Mouse (Mus musculus): ENCODE data around the gene Elk3.

DNA sequence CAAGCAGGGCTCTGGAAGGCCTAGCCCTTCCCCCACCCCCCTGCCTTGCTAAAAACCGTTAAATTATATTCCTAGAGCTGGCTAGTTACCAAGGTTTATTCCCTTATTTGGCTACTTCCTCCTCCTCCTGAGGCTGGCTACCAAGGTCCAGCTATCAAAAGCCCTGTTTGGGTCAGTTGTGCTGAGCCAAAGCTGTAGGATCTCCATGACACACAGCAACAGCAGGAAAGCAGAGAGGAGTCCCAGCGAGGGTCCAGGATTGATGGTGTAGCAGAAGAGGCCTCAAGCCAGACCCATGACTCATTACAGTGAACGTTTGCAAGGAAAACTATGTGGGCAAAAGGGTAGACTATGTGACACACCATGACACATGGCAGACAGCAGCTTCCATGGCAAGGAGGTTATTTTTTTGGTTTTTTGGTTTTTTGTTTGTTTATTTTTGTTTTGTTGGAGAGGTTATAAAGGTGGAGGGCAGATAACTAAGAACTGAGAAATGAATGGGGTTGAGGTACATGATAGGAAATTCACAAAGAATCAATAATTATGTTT, 21.4 kb upstream of the Elk3 start:
- TF ChIP-seq POLR2A (IDR thresholded peaks at IDR 0.05; ENCODE audit: low read depth, low read length) (no peak), CTCF (IDR thresholded peaks at IDR 0.05; ENCODE audit: extremely low read depth, insufficient read depth, insufficient read length, insufficient replicate concordance) (no peak)
